Mouse (Mus musculus) T-helper 17 cell (primary cell): Measurements from ENCODE around the gene Rgs6.

ENCODE experiments used
- in situ Hi-C, 2 experiments: fragments of 300-600 bp; cut with MboI, MseI; formaldehyde crosslinking; loops; 1 replicate in 1 of 2; 2 replicates in 1 of 2; pipeline ENCODE4 v1.15.1; 2025; ENCODE audit warnings: high pct_unique_total_duplicates in 2 of 2

The Rgs6 gene

GRCm38 (mm10) chr12:83163721-83164120, 575.6 kb downstream of the Rgs6 start:
- in situ Hi-C loops, result no loop called here

DNA sequence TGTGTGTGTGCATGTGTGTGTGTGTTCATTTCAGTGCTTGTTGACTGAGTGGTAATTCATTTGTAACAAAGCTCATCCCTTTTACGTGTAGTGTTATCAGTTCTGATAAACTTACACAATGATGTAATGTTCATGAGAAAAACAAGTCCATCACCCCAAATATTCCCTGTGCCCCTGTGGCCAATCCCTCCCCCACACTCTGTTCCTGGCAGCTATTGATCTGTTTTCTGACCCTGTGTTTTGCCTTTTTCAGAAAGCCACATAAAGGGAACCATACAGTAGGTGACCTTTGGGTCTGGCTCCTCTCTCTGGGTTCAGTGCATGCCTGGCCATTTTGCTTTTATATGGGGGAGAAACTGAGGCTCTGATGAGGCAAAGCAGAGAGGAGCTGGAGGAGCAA, 577.0 kb downstream of the Rgs6 start:
- in situ Hi-C loops, result no loop called here

DNA sequence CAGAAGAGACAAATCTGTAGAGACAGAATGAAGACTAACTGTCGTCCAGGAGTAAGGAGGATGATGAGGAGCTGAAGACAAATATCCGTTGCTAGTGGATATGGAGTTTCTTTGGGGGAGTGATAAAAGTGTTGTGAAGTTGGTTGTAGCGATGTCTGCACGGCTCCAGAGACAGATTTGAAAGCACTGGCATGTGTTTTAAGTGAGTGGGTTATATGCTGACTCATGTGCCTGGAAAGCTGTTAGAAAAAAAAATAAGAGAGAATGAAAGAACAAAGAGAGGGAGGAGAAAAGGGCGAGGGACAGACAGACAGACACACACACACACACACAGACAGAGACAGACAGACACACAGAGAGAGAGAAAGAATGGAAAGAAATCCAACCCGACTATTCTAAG, 580.2 kb downstream of the Rgs6 start:
- in situ Hi-C loops, result no loop called here

DNA sequence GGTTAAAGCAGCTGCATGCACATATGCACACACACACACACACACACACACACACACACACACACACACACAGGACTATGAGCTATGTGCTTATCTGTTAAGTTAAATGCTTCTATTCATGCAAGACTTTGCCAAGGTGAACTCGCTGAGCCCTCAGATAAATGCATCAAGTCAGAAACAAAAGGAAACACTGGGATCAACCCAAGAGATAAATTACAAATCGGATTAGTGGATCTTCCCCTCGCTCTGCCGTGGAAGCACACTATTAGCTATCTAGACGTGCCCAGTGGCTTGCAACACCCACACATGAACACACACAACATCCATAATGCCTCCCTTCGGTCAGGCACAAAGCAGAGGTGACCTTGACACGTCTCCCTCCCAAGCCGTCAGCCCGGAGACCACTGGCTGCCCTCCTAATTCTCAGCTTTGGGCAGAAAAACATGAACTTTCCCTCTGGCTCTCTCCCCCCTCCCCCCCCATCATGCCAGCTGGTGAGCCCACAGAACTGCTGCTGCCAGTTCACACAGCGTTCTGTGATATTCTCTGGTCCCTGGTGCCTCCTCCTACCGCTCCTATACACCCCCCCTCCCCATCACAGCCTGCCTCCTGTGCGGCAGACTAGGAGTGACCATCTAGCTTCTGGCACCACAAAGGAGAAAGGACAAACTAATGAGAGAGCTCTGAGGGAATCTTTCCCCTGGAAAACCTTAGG, 581.6 kb downstream of the Rgs6 start:
- in situ Hi-C loops, result no loop called here

- in situ Hi-C loops, result no loop called here
These were observed 590.7 kb downstream of the Rgs6 start for GRCm38 (mm10) chr12:83178770-83179169.

- in situ Hi-C loops, result no loop called here
These were observed 591.8 kb downstream of the Rgs6 start for GRCm38 (mm10) chr12:83179860-83180259.

- in situ Hi-C loops, result no loop called here
These were observed 592.5 kb downstream of the Rgs6 start for GRCm38 (mm10) chr12:83180561-83180960.

DNA sequence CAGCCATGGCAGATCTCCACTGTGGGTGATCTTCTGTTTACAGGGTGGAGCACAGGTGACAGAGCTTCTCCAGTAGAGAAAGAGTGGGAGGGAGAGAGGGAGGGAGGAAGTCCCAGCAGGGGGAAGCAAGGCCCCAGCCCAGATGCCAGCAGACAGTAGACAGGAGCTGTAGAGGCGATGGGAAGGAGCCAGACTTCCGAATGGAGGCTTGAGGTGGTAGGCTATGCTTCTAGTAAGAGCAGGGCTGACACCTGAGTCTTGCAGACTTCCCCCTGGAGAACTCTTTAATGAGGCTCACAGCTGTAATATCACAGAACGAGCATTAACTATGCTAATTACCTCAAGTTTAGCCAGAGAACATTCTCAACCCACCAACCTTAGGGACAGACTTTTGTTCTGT, 613.6 kb downstream of the Rgs6 start:
- in situ Hi-C loops, result no loop called here

DNA sequence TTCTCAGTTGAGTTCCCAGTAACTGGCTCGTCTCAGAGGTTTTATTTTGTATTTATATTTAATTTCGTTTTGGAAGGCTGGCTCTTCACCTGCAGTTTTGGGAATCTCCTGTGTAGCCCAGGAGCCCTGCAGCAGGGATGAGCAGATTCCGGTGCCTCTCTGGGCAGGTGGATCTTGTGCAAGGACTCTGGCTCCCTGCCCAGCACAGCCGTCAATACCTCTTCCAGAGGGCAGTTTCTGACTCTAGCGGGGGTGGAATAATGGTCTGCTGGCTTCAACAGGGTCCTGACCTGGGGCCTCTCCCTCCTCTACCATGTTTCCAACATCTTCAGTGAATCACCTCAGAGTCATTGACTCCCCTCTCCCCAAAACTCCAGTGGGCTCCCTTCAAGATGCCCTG, 616.3 kb downstream of the Rgs6 start:
- in situ Hi-C loops, result no loop called here

- in situ Hi-C loops, result no loop called here
These were observed 618.8 kb downstream of the Rgs6 start for GRCm38 (mm10) chr12:83206866-83207265.

- in situ Hi-C loops, result no loop called here
These were observed 619.4 kb downstream of the Rgs6 start for GRCm38 (mm10) chr12:83207481-83207880.

DNA sequence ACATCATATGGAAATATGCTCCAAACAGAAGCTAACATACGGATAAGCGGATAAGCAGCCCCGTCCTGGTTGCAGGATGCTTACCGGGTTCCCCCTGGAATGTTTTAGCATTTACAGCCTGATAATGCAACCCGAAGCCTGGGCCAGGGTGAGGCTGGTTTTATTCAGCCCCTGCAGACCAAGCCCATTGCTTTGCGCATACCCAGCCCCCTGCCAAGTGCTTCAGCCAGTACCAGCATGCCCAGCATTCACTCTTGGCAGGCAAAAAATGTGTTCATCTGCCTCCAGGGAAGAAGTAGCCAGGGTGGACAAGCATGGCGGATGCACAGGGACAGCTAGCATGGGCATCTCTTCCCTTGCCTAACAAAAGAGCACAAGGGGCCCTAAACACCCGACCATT, 619.9 kb downstream of the Rgs6 start:
- in situ Hi-C loops, result no loop called here

GRCm38 (mm10) chr12:83208841-83209240, 620.7 kb downstream of the Rgs6 start:
- in situ Hi-C loops, result no loop called here

DNA sequence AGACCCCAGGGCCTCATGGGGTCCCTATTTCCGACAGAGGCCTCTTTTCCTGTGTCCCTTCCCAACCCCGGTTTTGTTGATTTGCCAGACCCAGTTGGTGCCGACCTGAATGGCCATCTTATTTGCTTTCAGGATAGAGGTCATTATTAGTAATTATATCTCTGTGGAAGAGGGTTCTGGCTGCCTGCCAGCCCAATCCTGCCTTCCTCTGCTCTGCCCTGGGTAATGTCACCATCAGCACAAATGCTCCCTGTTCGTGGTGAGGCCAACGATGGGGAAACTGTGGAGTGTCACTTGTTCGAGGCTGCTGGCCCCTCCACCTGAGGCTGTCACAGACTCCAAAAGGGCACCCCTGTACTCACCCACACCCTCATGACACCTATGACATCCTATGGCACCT, 621.4 kb downstream of the Rgs6 start:
- in situ Hi-C loops, result no loop called here

DNA sequence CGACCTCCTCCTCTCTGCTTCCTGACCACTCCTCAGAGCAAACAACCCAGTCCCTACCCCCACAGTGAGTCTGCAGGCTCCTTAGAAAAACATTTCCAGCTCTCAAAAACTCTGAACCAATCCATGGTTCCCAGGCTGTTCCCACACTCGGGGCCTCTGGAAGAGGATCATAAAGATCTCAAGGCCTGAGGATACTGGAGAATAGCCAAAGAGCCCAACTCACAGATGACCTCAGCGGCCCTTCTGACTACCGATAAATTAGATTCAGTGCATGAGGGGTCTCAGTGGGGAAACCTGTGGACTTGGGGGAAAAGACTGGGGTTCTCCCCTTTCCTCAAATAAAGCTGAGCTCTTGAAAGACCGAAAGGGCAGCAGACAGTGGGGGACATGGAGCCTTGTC, 622.2 kb downstream of the Rgs6 start:
- in situ Hi-C loops, result no loop called here

- in situ Hi-C loops, result no loop called here
These were observed 622.6 kb downstream of the Rgs6 start for GRCm38 (mm10) chr12:83210735-83211134.

DNA sequence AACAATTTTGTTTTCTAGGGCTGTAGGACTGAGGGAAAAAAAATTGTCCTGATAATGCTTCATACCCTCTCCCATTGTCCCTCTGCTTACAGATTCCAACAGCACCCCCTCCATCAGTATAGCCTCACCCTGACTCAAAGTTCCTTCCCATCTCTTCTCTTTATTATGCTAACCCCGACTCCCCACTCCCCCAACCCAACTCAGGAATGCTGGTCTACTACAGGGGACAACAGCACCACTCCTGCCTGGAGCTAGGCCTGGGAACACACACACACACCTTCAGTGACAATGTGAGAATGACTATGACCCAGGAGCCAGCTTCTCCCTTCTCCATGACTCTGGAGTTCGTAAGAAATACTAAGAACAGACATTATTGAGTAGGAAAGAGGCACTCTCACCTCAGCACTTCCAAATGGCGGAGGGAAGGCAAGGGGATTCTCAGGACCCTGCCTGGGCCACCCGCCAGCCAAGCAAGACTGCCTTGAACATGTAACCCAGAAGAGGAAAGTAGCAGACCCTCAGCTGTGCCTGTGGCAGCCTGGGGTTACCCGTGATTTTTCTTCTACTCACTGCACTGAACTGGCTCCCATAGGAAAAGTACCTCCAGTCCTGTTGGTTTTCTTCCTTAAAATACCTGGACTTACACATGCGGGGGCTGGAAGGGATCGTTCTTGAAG, 623.2 kb downstream of the Rgs6 start:
- in situ Hi-C loops, result no loop called here
